Mouse (Mus musculus) liver, embryonic 14.5 days (tissue): ENCODE measurements around the gene Carns1.

Source experiments
- CTCF ChIP-seq: IDR thresholded peaks from 2 replicates; pipeline ENCODE4 v1.5.1; 2016; ENCODE audit warnings: antibody characterized with exemption, low read depth, control low read depth
- EP300 ChIP-seq: IDR thresholded peaks from 2 replicates; pipeline ENCODE4 v1.6.1; 2016; ENCODE audit warnings: antibody characterized with exemption, low read depth

GRCm38 (mm10) chr19:4148491-4148806 is 26.8 kb downstream of the Carns1 start, which contains the start of gene Coro1b:
- no peak for TF ChIP-seq CTCF
- no peak for TF ChIP-seq EP300
